Mouse (Mus musculus): ENCODE results near the gene Mef2b.

Gene Mef2b

DNA sequence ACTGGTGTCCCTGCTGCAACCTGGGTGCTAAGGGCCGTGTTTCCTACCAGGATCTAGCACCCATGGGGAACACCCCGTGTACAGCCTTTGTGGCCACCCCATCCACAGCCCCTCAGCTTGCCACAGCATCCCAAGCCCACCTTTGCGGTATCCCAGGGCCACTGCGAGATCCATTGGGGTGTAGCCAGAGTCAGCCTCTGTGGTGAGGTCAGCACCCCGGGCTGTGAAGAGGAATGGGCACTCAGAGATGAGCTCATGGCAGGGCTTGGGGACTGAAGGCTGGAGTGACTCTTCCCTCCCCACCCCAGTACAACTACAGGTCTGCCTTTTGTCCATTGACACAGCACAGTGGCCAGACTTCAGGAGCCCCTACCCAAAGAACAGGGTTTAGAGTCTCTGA is 5.4 kb upstream of the Mef2b start:
- no peak for ATAC-seq (ENCODE audit: low TSS enrichment)

DNA sequence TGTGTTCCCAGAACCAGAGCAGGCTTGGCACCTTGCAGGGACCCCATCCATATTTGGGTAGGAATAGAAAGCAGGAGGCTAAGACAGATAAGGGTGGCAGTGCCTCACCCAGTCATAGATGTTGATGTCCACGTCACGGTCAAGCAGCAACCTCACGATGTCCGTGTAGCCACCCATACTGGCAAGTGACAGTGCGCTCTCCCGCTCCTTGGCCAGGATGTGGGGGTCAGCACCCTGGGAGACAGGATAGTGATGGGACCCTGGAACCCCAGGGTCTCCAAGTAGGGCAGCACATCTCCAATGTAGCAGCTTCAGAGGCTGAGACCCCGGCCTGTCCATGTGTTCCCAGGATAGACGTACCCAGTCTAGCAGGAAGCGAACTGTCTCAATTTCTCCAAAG is 4.6 kb upstream of the Mef2b start:
- no peak for ATAC-seq (ENCODE audit: low TSS enrichment)

DNA sequence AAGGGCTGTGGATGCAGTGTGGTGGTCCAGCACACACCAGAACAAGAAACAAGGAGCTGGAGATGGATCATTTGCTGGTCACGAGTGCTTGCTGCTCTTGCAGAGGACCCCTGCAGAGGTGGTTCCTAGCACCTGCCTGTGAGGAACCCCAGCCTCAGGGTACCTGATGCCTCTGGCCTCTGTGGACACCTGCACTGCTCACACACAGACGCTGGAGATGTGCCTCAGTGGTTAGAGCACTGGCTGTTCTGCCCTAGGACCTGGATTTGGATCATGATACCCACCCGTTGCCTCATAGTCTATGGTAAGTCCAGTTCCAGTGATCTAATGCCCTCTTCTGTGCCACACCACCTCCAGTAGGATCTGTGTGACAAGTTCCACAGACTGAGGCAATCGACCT is 2.9 kb upstream of the Mef2b start:
- no peak for ATAC-seq (ENCODE audit: low TSS enrichment)

DNA sequence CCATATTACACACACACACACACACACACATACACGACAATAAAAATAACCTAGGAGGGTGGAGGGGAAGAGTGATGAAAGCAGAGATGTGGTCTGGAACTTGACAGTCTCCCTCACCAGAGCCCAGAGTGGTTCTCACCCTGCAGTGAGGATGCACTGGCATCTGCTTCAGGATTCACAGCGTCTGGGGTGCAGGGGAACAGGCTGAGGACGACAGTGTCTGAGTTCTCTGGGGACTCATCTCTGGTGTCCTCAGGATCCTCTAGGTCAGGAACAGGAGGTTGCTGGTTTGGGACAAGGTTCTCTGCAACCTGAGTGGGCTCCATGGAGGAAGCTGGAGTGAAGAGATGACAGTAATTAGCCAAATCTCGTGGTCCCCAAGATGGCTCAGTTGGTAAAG is 1.6 kb upstream of the Mef2b start:
- no peak for ATAC-seq (ENCODE audit: low TSS enrichment)

DNA sequence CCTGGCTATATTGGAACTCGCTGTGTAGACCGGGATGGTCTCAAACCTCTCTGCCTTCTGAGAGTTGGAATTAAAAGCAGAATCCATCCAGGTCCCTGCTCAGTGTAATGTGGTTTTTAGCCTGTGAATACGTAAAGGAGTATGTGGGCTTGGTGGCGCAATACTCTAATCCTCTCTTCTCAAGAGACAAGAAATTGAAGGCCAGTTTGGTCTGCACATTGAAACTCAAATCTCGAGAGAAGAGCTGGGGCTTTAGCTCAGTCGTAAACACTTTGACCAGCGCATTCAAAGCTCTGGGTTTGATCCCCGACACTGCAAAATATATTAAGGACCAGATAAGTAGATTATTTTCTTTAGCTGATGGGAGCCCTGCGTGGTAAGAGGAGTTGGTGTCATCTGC is 470 bp downstream of the Mef2b start:
- ATAC-seq (ENCODE audit: low TSS enrichment), result no peak; the same call in 1 of the 2 replicates

DNA sequence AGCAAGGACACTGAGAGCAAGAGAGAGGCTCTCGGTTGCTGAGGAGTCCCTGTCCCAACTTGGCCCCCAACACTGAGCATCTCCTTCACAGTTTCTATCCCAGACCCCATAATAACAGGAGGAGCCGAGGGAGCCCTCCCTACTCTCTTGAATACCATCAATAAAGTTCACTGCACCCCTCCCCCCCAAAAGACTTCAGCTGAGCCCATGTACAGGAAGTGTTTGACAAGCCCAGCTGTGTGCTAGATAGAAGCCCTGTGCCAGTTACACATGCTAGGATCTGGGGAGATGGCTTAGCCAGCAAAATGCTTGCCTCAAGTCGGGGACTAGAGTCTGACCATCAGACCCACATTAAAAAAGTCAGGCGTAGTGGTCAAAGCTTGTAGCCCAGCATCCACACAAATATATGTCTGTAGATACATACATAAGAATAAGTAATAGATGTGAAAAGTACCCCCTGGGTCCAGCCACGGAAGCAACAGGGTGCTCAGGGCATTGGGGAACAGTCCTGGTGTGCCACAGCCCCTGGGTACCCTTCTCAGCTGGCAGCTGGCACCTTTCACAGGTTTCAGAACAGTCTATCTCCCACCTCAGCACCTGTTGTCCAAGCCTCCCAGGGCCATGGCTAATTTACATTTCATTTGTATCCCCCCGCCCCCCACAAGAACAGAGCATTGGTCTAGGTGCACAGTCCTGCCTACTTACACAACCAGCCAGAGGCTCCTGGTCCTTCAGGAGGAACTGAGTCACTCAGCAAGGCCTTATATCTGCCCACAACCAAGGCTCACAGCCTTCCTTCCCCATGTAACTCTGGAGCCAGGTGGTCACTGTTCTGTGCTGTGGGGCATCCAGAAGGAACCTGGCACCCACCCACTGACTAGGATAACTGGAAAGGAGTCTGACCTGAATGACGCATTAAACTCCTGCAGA is 8.4 kb downstream of the Mef2b start:
- ATAC-seq (ENCODE audit: low TSS enrichment), result no peak

DNA sequence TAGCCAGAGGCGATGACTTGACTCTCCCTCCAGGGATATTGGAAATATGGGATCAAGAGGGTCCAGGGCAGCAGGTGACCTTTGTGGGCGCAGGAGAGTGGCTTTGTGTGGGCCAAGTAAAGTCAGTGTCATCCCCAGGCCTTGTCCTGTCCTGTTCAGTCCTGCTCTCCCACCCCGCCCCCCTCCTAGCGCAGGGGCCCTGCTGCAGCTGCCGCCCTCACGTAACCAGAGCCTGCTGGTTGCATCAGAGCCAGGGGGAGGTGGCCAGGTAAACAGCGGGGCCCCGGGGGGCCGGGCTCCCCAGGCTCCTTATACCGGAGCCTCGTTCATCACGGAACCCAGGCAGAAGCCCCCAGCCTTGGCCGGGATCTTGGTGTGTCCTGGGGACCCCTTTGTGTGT is 10.6 kb downstream of the Mef2b start:
- no peak for ATAC-seq (ENCODE audit: low TSS enrichment)

DNA sequence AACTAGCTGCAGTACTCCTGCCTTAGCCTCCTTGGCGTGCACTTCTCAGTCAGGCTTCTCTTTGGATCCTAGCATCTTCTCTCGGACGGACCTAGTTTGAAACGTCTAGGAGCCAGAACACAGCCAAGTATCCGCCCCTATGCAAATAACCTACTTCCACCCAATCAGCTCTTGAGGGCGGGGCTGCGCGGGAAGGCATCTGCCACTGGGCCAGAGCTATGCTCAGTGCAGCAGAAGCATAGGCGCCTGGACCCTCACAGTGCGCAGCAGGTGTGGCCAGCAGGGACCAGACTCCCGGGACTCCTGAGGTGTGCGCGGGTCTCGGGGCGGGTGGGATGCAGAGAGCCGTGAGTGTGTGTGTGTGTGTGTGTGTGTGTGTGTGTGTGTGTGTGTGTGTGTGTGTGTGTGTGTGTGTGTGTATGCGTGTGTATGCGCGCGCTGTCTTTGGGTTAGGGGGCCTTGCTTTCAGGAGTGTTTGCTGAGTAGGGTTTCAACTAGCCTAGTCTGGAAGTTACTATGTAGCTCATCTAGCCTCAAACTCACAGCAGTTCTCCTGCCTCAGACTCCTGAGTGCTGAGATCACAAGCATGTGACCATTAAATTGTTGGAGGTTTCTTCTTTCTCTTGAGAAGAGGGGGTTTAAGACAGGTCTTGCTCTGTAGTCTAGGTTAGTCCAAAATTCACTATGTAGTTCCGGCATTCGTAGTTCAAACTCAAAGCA is 13.2 kb downstream of the Mef2b start:
- ATAC-seq (ENCODE audit: low TSS enrichment), result peak; percentile 84

DNA sequence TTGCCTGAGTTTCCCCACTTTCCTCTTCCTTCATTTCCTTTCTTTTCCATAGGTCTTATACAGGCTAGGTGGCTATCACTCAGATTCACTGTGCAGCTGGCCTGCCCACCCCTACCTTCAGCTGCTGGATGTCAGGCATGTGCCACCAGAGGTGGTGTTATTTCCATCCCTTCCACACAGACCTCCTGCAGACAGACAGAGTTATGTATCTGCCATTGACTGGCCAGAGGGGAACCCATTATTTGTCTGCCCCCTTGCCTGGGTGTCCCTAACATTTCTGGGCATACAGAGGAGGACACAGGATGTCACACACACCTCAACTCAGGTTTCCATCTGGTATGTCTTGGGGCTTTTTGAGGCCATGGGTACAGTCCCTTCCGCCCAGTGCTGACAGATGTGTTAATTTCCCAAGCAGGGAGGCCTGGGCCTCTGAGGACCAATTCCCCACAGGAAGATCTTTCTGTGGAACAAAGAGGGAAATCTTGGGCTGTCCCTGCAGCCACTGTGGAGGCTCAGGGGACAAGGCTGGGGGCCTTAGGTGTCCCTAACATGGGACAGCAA is 17.8 kb downstream of the Mef2b start:
- no peak for ATAC-seq (ENCODE audit: low TSS enrichment)

DNA sequence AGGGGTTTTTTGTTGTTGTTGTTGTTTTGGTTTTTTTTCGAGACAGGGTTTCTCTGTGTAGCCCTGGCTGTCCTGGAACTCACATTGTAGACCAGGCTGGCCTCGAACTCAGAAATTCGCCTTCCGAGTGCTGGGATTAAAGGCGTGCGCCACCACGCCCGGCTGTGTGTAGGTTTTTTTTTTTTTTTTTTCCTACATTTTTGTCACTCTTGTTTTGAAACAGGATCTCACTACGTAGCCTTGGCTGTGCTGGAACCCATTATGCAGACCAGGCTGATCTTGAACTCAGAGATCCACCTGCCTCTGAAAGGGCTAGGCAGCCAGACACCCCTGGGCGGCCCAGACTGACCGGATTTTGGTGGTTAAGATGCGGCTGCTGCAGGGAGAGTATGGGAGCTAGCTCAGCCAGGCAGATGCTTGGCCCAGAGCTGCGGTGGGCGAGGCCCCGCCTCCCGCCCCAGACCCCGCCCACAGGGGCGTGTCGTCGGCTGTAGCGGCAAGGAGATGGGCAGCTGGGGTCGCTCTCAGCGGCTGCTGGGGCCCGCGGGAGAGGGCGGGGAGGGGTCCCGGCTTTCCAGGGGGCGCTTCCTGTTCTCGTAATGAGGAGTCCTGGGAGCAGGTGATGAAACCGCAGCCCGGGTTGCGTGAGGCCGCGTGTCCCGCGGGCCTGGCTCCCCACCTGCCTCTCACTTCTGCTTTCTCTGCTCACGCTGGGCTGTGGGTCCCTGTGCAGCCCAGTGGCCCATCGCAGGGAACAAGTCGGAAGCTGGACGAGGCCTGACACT is 18.8 kb downstream of the Mef2b start:
- ATAC-seq (ENCODE audit: low TSS enrichment), result peak; percentile 90

DNA sequence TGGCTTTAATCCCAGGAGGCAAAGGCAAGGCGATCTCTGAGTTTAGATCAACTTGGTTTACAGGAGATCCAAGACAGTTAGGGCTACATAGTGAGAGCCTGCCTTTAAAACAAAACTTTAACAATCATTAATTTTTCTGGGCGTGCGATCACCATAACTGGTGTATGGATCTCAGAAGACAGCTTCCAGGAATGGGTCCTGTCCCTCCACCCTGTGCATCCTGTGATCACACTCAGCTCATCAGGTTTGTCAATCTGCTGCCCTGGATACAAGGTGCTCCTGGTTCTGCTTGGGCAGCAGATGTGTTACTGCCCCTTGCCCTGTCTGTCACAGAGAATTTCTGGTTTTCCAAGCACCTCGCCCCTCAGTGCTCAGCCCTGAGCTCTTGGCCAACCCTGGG is 19.7 kb downstream of the Mef2b start:
- no peak for ATAC-seq (ENCODE audit: low TSS enrichment)

DNA sequence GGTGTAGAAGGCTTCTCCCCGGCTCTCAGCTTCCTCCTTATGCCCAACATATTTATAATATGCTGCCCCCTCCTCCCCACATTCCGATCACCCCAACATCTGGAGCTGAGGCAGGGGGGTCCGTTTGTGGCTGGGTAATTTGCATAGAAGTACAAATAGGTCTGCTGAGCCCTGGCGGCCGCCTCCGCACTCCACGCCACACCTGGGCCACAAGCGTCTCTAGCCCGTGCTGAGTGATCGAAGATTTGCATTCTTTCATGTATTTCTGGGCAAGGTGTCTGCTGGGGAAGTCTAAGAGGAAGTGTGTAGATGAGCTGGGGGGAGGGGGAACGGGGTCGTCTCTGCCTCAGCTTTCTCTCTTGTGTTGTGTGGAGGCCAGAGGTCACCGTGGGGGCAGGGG is 20.5 kb downstream of the Mef2b start:
- ATAC-seq (ENCODE audit: low TSS enrichment), result no peak

DNA sequence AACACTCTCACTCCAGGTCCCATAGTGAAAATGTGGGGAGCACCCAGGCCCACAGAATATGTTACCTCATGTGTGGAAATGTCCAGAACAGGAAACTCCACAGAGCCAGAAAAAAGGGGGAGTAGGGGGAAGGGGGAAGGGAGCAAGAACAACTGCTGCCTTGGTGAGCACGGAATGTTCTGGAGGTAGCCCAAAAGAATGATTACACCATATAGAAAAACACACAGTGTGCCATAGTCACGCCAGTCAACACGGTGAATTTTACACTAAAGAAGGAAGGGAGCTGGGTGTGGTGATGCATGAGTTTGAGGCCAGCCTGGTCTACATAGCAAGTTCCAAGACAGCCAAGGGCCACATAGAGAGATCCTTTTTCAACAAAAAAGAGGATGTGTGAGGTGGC is 23.8 kb downstream of the Mef2b start:
- no peak for ATAC-seq (ENCODE audit: low TSS enrichment)

DNA sequence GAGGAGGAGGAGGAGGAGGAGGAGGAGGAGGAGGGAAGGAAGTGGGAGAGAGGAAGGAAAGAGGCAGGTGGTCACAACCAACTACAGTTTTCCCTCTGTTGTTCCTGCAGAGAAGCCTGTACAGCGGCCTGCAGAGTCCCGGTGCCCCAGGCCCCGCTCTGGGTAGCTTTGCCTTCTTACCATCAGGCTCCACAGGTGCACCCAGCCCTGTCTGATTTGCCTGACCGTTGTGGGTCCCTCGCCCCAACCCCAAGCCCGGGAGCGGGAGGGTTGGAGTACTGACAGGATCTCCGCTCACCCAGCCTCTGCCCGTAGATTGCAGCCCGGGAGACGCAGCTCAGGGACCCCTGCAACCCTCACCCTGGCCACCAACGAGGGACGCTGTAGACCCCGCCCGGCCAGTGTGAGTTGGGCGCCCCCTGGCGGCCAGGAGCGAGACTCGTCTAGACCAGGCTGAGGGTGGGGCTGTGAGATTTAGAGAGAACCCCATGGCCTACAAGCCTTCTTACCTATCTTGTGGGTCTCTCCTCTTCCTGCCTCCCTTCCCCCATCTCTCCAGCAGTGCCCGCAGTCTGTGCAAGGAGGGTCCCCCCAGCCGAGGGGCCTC is 27.1 kb downstream of the Mef2b start:
- peak; percentile 66 for ATAC-seq (ENCODE audit: low TSS enrichment)

DNA sequence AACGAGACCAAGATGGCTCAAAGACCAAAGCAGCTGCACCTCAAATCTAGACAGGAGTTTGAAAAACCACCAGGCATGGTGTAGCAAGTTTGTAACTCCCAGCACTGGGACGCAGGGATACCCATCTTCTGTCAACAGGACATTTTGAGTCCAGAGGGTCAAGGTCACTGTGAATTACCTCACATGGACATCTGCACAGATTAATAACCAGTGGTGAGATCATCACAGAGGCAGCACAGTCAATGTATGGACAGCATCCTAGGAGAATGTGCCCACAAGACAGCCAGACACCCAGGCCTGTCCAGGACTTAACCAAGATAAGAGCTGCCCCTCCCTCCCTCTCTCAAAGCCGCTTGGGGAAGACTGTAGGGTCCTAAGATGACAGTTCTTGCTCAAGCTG is 30.6 kb downstream of the Mef2b start:
- ATAC-seq (ENCODE audit: low TSS enrichment), result no peak

DNA sequence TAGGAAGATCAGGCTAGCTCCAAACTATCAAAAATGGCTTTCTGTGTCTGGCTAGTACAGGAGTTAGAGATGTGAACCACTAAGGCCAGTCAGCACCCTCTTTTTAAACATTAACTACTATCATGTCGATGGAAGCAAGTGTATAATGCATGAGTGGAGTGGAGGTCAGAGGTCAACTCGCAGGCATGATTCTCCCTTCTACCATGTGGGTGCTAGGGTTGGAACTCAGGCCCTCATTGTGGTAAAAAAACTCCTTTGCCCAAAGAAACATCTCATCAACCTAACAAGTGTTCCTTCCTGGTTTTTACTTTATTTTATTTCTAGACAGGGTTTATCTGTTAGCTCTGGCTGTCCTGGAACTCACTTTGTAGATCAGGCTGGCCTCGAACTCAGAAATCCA is 31.2 kb downstream of the Mef2b start:
- no peak for ATAC-seq (ENCODE audit: low TSS enrichment)

DNA sequence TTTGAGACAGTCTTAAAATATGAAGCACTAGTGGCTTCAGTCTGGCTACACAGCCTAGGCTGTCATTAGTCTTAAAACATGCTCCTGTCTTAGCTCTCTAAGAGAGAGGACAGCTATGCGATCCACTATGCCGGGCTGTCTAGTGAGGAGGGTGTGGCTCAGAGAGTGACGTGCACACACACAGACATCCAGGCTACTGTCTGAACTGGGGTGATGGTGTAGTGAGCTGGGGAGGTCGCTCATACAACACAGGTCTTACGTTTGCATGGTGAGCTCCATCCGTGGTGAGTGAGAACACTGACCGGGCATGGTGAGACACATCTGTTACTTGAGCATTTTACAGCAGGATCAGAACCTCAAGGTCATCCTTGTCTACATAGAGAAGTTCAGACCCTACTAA is 31.7 kb downstream of the Mef2b start:
- ATAC-seq (ENCODE audit: low TSS enrichment), result no peak

DNA sequence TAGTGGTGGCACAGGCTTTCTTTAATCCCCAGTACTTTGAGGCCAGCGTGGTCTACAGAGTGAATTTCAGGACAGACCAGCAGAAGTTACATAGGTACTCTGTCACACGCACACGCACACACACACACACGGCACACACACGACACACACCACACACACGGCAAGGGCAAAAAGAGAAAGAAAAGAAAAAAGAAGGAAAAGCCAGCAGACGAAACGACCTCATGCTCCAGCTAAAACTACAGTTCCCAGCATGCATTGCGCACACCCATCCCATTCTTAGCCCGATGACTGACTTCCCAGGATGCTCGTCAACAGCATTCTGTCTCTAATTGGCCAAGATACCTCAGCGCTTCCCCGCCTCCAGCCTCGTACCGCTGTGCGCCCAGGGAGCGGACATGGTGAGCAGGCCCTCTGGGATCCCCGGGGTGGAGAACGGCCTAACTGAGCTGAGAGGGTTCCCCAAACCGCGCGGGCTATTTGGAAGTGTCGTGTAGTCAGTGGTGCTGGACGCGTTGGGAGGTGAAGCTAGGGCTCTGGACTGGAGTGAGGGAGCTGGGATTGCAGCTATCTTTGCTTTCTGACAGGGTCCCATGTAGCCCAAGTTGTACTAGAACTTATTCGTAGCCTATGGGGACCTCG is 32.7 kb downstream of the Mef2b start, which contains the start of gene Tmem161a:
Tmem161a (plus strand) TSS at position 314 of the 639 bp plus-strand sequence.
- peak; percentile 98 for ATAC-seq (ENCODE audit: low TSS enrichment)

DNA sequence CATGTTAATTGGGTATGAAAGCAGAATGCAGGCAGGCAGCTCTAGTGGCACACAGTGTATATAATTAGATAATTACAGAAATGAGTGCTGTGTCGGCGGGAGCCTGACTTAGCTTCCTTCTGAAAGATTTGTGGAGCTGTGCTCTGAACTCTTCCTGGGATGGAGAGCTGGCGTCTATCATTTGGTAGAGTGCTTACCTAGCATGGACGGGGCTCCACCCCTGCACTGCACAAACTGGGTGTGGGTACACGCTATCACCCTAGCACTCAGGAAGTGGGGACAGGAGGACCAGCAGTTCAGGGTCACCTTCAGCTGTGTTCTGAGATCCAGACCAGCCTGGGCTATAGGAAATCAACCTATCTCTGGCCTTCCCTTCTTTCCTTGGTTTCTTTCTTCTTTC is 33.8 kb downstream of the Mef2b start:
- no peak for ATAC-seq (ENCODE audit: low TSS enrichment)

DNA sequence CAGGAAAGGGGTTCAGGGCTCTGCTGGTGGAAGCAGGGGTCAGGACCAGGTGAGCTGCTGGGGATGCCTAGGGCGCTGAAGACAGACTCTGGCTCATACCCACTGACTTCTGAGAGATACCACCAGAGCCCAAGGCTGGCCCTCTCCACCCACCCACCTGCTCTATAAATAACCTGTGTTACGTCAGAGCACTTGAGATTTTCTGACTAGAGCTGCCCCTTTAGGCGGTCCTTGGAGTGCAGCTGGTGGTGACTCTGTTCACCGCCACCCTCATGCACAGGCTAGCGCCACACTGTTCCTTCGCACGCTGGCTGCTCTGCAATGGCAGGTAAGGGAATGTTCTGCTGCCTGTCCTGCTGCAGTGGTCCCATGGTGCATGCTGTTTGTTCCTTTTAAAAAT is 34.6 kb downstream of the Mef2b start:
- ATAC-seq (ENCODE audit: low TSS enrichment), result peak; percentile 10; the same call in 1 of the 2 replicates

DNA sequence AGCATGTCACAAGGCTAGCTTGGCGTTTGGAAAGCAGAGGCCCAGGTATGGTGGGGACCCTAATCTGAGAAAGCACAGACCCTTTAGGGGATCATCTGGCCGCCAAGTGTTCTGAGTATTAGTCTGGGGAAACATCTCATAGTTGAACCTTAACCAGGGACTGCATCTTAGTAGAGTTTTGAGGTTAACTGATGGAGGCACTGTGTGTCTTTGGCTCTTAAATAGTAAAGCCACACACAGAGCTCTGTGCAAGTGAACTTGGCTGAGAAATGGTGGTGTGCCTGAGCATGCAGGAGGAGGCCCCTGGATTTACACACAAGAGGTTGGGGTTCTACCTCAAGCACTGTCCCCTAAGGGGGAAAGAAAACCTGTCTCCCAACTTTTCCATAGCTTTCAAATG is 38.7 kb downstream of the Mef2b start:
- no peak for ATAC-seq (ENCODE audit: low TSS enrichment)

Measured in frontal cortex, adult (tissue).